Mouse (Mus musculus) CH12.LX (cell line): ENCODE data around the gene Acaca. TPM values are rescaled to one million over a fixed set of nuclear protein-coding genes. Genes with fewer than 3 reads are reported as not detected.

ENCODE experiments used
- DNase-seq: peaks from one replicate; pipeline ENCODE4 v3.0.0-alpha.2; 2013; ENCODE audit errors: extremely low read depth
- H3K27ac ChIP-seq: 2 replicates; pipeline ENCODE4 v1.5.1; 2012; ENCODE audit warnings: low read depth, mild to moderate bottlenecking, control low read depth, moderate library complexity; ENCODE audit not compliant: insufficient read depth
- H3K27me3 ChIP-seq: replicated peaks from 2 replicates; pipeline ENCODE3; 2012; ENCODE audit warnings: inconsistent platforms
- H3K36me3 ChIP-seq, 2 experiments: replicated peaks in 1 of 2; 2 replicates each; pipeline versions ENCODE3 to v1.6.1; 2012; ENCODE audit warnings: inconsistent platforms in 1 of 2, low read length in 1 of 2, mild to moderate bottlenecking in 1 of 2, mixed read lengths in 1 of 2, moderate library complexity in 1 of 2; ENCODE audit not compliant: control insufficient read depth in 1 of 2, insufficient read depth in 1 of 2
- H3K4me1 ChIP-seq, 2 experiments: 2 replicates each; pipeline ENCODE4 v1.6.1; 2012; ENCODE audit warnings: inconsistent platforms in 1 of 2, moderate library complexity in 1 of 2; ENCODE audit not compliant: insufficient read depth in 2 of 2, control insufficient read depth in 1 of 2
- H3K4me2 ChIP-seq: 2 replicates; pipeline ENCODE4 v1.6.1; 2012; ENCODE audit warnings: low read depth, mild to moderate bottlenecking, control low read depth; ENCODE audit not compliant: poor library complexity, insufficient read depth, severe bottlenecking
- H3K4me3 ChIP-seq, 3 experiments: fragments of 150-350 bp in 1 of 3; sonication (generic) in 1 of 3; replicated peaks in 1 of 3; 2 replicates each; pipeline versions ENCODE3 to v1.5.1; 2011 to 2012; ENCODE audit warnings: low read depth in 2 of 3, low read length in 2 of 3, mild to moderate bottlenecking in 2 of 3, moderate library complexity in 2 of 3, control low read depth in 1 of 3, improper control_type of control experiment in 1 of 3, inconsistent platforms in 1 of 3, mixed read lengths in 1 of 3; ENCODE audit not compliant: poor library complexity in 1 of 3
- H3K79me2 ChIP-seq: replicated peaks from 2 replicates; pipeline ENCODE4 v1.6.1; 2012; ENCODE audit warnings: mild to moderate bottlenecking, moderate library complexity; ENCODE audit not compliant: control insufficient read depth, poor library complexity, insufficient read depth, severe bottlenecking; ENCODE audit errors: extremely low read depth
- H3K9ac ChIP-seq: 2 replicates; pipeline ENCODE4 v1.6.1; 2012; ENCODE audit warnings: low read depth, mild to moderate bottlenecking, control low read depth, moderate library complexity; ENCODE audit not compliant: insufficient read depth
- H3K9me3 ChIP-seq: replicated peaks from 2 replicates; pipeline ENCODE3; 2012; ENCODE audit warnings: low read length, inconsistent platforms, mixed read lengths
- BHLHE40 ChIP-seq: IDR thresholded peaks from 2 replicates; pipeline ENCODE4 v1.6.1; 2011; ENCODE audit warnings: mild to moderate bottlenecking, low read depth, low read length, improper control_type of control experiment
- CHD1 ChIP-seq: IDR thresholded peaks from 2 replicates; pipeline ENCODE4 v1.6.1; 2012; ENCODE audit warnings: low read depth, low read length, improper control_type of control experiment, inconsistent platforms
- CHD2 ChIP-seq: IDR thresholded peaks from 2 replicates; pipeline ENCODE4 v1.6.1; 2011; ENCODE audit warnings: low read length, improper control_type of control experiment
- CTCF ChIP-seq, 2 experiments: IDR thresholded peaks in 1 of 2; conservative IDR thresholded peaks in 1 of 2; 2 replicates each; pipeline ENCODE4 v1.5.1; 2011 to 2012; ENCODE audit warnings: low read depth in 2 of 2, low read length in 2 of 2, improper control_type of control experiment in 1 of 2, inconsistent platforms in 1 of 2, mild to moderate bottlenecking in 1 of 2, moderate library complexity in 1 of 2
- E2F4 ChIP-seq: IDR thresholded peaks from 2 replicates; pipeline ENCODE4 v1.6.1; 2011; ENCODE audit warnings: low read depth, low read length, improper control_type of control experiment; ENCODE audit not compliant: insufficient replicate concordance
- ETS1 ChIP-seq: conservative IDR thresholded peaks from 2 replicates; pipeline ENCODE4 v1.6.1; 2012; ENCODE audit warnings: low read depth, mild to moderate bottlenecking, inconsistent platforms, low read length, improper control_type of control experiment, moderate library complexity
- IRF4 ChIP-seq: IDR thresholded peaks from 2 replicates; pipeline ENCODE4 v1.6.1; 2014; ENCODE audit warnings: low read depth, mild to moderate bottlenecking, inconsistent platforms, low read length, improper control_type of control experiment
- KAT2A ChIP-seq: IDR thresholded peaks from 2 replicates; pipeline ENCODE4 v1.6.1; 2012; ENCODE audit warnings: low read length, improper control_type of control experiment, inconsistent platforms; ENCODE audit not compliant: insufficient replicate concordance
- MAFK ChIP-seq: IDR thresholded peaks from 2 replicates; pipeline ENCODE4 v1.6.1; 2011; ENCODE audit warnings: low read length, improper control_type of control experiment; ENCODE audit not compliant: insufficient replicate concordance
- MAZ ChIP-seq: IDR thresholded peaks from 2 replicates; pipeline ENCODE4 v1.6.1; 2012; ENCODE audit warnings: low read depth, mild to moderate bottlenecking, inconsistent platforms, low read length, improper control_type of control experiment, moderate library complexity
- MEF2A ChIP-seq: IDR thresholded peaks from 2 replicates; pipeline ENCODE4 v1.6.1; 2014; ENCODE audit warnings: low read depth, mild to moderate bottlenecking, inconsistent platforms, low read length, improper control_type of control experiment, borderline replicate concordance
- MYC ChIP-seq: IDR thresholded peaks from 2 replicates; pipeline ENCODE4 v1.6.1; 2011; ENCODE audit warnings: low read depth, mild to moderate bottlenecking, improper control_type of control experiment, low read length
- NELFE ChIP-seq: IDR thresholded peaks from 2 replicates; pipeline ENCODE4 v1.6.1; 2011; ENCODE audit warnings: low read depth, low read length, improper control_type of control experiment
- NRF1 ChIP-seq: IDR thresholded peaks from 2 replicates; pipeline ENCODE4 v1.6.1; 2014; ENCODE audit warnings: low read depth, mild to moderate bottlenecking, inconsistent platforms, low read length, improper control_type of control experiment, moderate library complexity
- PAX5 ChIP-seq: IDR thresholded peaks from 2 replicates; pipeline ENCODE4 v1.6.1; 2012; ENCODE audit warnings: low read length, inconsistent platforms, mixed read lengths
- POLR2AphosphoS2 ChIP-seq: IDR thresholded peaks from 2 replicates; pipeline ENCODE4 v1.6.1; 2011; ENCODE audit warnings: low read depth, low read length, improper control_type of control experiment
- RAD21 ChIP-seq: IDR thresholded peaks from 2 replicates; pipeline ENCODE4 v1.6.1; 2011; ENCODE audit warnings: low read depth, mild to moderate bottlenecking, low read length, improper control_type of control experiment, moderate library complexity
- RCOR1 ChIP-seq: conservative IDR thresholded peaks from 2 replicates; pipeline ENCODE4 v1.6.1; 2012; ENCODE audit warnings: low read depth, mild to moderate bottlenecking, inconsistent platforms, low read length, improper control_type of control experiment
- SIN3A ChIP-seq: IDR thresholded peaks from 2 replicates; pipeline ENCODE4 v1.6.1; 2012; ENCODE audit warnings: low read length, improper control_type of control experiment, inconsistent platforms
- SMC3 ChIP-seq: IDR thresholded peaks from 2 replicates; pipeline ENCODE4 v1.6.1; 2011; ENCODE audit warnings: low read depth, low read length, improper control_type of control experiment
- TCF12 ChIP-seq: IDR thresholded peaks from 2 replicates; pipeline ENCODE4 v1.6.1; 2014; ENCODE audit warnings: low read depth, mild to moderate bottlenecking, inconsistent platforms, low read length, improper control_type of control experiment
- UBTF ChIP-seq: IDR thresholded peaks from 2 replicates; pipeline ENCODE4 v1.6.1; 2012; ENCODE audit warnings: low read depth, mild to moderate bottlenecking, inconsistent platforms, low read length, improper control_type of control experiment, moderate library complexity
- USF1 ChIP-seq: IDR thresholded peaks from 2 replicates; pipeline ENCODE4 v1.6.1; 2014; ENCODE audit warnings: low read depth, mild to moderate bottlenecking, inconsistent platforms, low read length, improper control_type of control experiment
- ZMIZ1 ChIP-seq: IDR thresholded peaks from 2 replicates; pipeline ENCODE4 v1.6.1; 2012; ENCODE audit warnings: low read depth, mild to moderate bottlenecking, inconsistent platforms, low read length, improper control_type of control experiment
- dilution Hi-C: fragments of 300-500 bp; cut with MboI; formaldehyde crosslinking; loops from 2 replicates; pipeline ENCODE4 v1.14.3; 2020; ENCODE audit warnings: low sequenced_read_pairs; ENCODE audit not compliant: extremely low pct_unique_long_range_greater_than_20kb, extremely low pct_ligation_motif_present
- in situ Hi-C: fragments of 300-500 bp; cut with MboI; formaldehyde crosslinking; loops from 3 replicates; pipeline ENCODE4 v1.14.3; 2019; ENCODE audit warnings: low sequenced_read_pairs, low pct_ligation_motif_present, low pct_unique_long_range_greater_than_20kb, mixed read lengths
- polyA plus RNA-seq: library from polyadenylated mRNA; unstranded; fragments of >175 nt; gene quantifications from 2 replicates; pipeline ENCODE4 v1.2.1, GENCODE M21; 2012; ENCODE audit warnings: low read depth; ENCODE audit not compliant: insufficient read length
- total RNA-seq, 2 experiments: library from RNA; depleted of rRNA; stranded (reverse); fragments of 300-350 nt in 1 of 2; fragments of >200 nt in 1 of 2; gene quantifications; 2 replicates each; pipeline ENCODE4 v1.2.3; 2012 to 2014

The Acaca gene
- total and polyA plus RNA-seq, 3 experiments = 36.9 to 62.6 (median 61.7) TPM

DNA sequence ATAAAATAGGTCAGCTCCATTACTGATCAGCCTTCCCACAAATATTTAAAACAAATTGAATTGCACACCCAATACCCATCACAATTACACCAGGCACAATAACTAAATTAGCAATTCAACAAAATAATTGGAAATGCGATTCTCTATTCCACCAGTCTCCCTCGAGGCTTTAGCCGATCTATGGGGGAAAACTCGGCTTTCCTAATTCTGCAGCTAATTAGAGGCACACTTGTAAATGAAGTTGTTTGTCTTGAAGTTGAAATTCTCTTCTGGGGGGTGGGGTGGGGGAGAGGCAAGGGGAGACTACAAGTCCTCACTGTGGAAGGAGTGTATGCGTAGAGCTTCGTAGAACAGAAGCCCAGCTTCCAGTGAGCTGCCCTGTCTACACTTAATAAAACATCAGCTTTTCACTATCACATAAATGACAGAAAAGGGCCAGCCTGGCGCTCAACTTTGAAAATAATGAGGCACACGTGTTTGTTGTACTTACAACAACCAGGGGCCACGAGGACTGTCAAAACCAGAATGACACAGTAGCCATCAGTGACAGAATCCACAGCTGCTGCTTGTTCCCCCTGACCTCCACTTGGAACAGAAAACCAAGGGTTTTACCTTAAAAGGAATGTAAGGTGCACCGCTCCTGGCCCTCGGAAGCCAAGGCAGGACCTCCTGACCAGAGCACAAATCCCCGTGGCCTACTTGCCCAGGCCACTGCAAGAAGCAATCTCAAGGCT is 282.9 kb downstream of the Acaca start:
- TF ChIP-seq USF1 (no peak), MAFK (no peak), ZMIZ1 (no peak), BHLHE40 (no peak), ETS1 (no peak), SMC3 (no peak), MYC (no peak), MAZ (no peak), IRF4 (no peak), RAD21 (no peak), NELFE (no peak), E2F4 (no peak), PAX5 (no peak), KAT2A (no peak), CTCF (conservative IDR thresholded peaks at IDR 0.05 in 1 of 2, IDR thresholded peaks at IDR 0.05 in 1 of 2; ENCODE audit: low read depth in 2 of 2, low read length in 2 of 2) (no peak)
- Histone ChIP-seq H3K4me2 (no peak overlapping the region), H3K27ac (no peak overlapping the region), H3K9me3 (no peaks in the 10 kb centered on the region), H3K4me1 (no peaks in the 10 kb centered on the region), H3K79me2 (no peaks in the 10 kb centered on the region), H3K27me3 (peaks cover 3% of the 10 kb centered on the region), H3K36me3 (no peaks in the 10 kb centered on the region), H3K4me3 (no peak overlapping the region), H3K9ac (no peak overlapping the region)
- in situ Hi-C loops = no loop called here
- DNase-seq = no peak
- dilution Hi-C loops = no loop called here

DNA sequence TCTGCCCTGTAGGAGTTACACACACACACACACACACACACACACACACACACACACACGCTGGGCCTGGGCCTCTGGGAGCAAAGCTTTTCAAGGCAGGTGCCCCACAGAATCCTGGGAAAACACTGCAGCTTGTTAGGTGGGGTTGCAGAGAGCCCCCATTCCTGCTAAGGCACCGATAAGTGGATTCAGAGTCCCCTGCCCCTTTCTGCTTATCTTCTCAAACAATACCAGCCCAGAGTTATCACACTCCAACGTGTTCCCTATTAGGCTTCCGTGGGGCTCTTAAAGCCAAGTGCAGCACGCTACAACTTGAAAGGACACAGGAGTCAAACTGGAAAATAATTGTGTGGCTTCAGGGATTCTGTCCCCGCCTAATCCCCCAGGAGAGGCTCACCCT is 283.6 kb downstream of the Acaca start:
- Histone ChIP-seq H3K27ac (no peak overlapping the region), H3K36me3 (no peaks in the 10 kb centered on the region), H3K4me2 (no peak overlapping the region), H3K79me2 (no peaks in the 10 kb centered on the region), H3K9ac (no peak overlapping the region), H3K9me3 (no peaks in the 10 kb centered on the region), H3K4me3 (no peak overlapping the region), H3K27me3 (peaks cover 3% of the 10 kb centered on the region), H3K4me1 (no peaks in the 10 kb centered on the region)
- DNase-seq = no peak
- TF ChIP-seq MEF2A (no peak), UBTF (no peak), CHD2 (no peak), SIN3A (no peak), IRF4 (no peak), KAT2A (no peak), NELFE (no peak), RCOR1 (no peak), CHD1 (no peak), MAZ (no peak), NRF1 (no peak), TCF12 (no peak), POLR2AphosphoS2 (no peak), ZMIZ1 (no peak)
- in situ Hi-C loops (no loop called here), dilution Hi-C loops (no loop called here)
